8 mouse cellular contexts compared by ENCODE assay signal in genomic region chr3:104682671-104683504, GRCm38 (mm10). TPM values are rescaled to one million over a fixed set of nuclear protein-coding genes. Genes with fewer than 3 reads are reported as not detected.
DNase-seq lines count a peak whose midpoint lies in the region; ATAC-seq and TF ChIP-seq lines count a peak whose summit lies in the region.

No protein-coding gene starts in this region.

- H3K27me3 ChIP-seq in E14TG2a.4 (ENCODE audit: insufficient read depth, low read length) = no peaks in the 10 kb centered on the region
- H3K27me3 ChIP-seq in embryonic facial prominence, embryonic 10.5 days (replicated peaks; ENCODE audit: low read depth, poor library complexity, severe bottlenecking) = no peaks in the 10 kb centered on the region
- no peaks in the 10 kb centered on the region for H3K27me3 ChIP-seq in lung, postnatal 0 days (replicated peaks; ENCODE audit: insufficient read depth, low read length)

- peak; percentile 66 for DNase-seq in adrenal gland, postnatal 10 days
- peak; percentile 71 for DNase-seq in embryonic facial prominence, embryonic 10.5 days (ENCODE audit: low spot score)
- DNase-seq in heart, postnatal 4 days = peak; percentile 76
- peak in 1 of 2 experiments; percentile 61 for DNase-seq in layer of hippocampus, adult 2 months (ENCODE audit: low spot score in 2 of 2)
- DNase-seq in lung, postnatal 0 days (ENCODE audit: low spot score) = peak; percentile 81
- DNase-seq in retina, postnatal 1 day = peak; percentile 86
- DNase-seq in urinary bladder, postnatal 25 days (ENCODE audit: low spot score) = peak; percentile 53

- H3K4me2 ChIP-seq in lung, postnatal 0 days (replicated peaks; ENCODE audit: low read depth, low read length) = no peak overlapping the region

- peak; percentile 64 for ATAC-seq in lung, postnatal 0 days

- H3K4me3 ChIP-seq in E14TG2a.4 (replicated peaks; ENCODE audit: low read length) = no peak overlapping the region
- no peak overlapping the region for H3K4me3 ChIP-seq in embryonic facial prominence, embryonic 10.5 days
- H3K4me3 ChIP-seq in layer of hippocampus, adult 2 months = no peak overlapping the region
- H3K4me3 ChIP-seq in lung, postnatal 0 days (ENCODE audit: low read depth, low read length) = no peak overlapping the region

- WGBS in embryonic facial prominence, embryonic 10.5 days = 59% methylated on average over 11 of the region's 11 CpGs
- 56% methylated on average over 11 of the region's 11 CpGs for WGBS in lung, postnatal 0 days

- no peaks in the 10 kb centered on the region for H3K36me3 ChIP-seq in E14TG2a.4 (ENCODE audit: insufficient read depth, low read length)
- no peaks in the 10 kb centered on the region for H3K36me3 ChIP-seq in embryonic facial prominence, embryonic 10.5 days (replicated peaks)
- H3K36me3 ChIP-seq in lung, postnatal 0 days (ENCODE audit: insufficient read depth, low read length) = no peaks in the 10 kb centered on the region

- no peak for TF ChIP-seq EP300 in lung, postnatal 0 days (IDR thresholded peaks at IDR 0.05)

- H3K27ac ChIP-seq in embryonic facial prominence, embryonic 10.5 days (replicated peaks) = no peak overlapping the region
- no peak overlapping the region for H3K27ac ChIP-seq in layer of hippocampus, adult 2 months
- no peak overlapping the region for H3K27ac ChIP-seq in lung, postnatal 0 days (ENCODE audit: low read length)

- peak; percentile 57 for TF ChIP-seq CTCF in E14TG2a.4 (conservative IDR thresholded peaks at IDR 0.05; ENCODE audit: low read length)
- peak; percentile 91 for TF ChIP-seq CTCF in layer of hippocampus, adult 2 months (conservative IDR thresholded peaks at IDR 0.05)
- TF ChIP-seq CTCF in lung, postnatal 0 days (IDR thresholded peaks at IDR 0.05) = peak; percentile 93

- peaks cover 6% of the 10 kb centered on the region for H3K4me1 ChIP-seq in E14TG2a.4 (replicated peaks; ENCODE audit: low read depth, low read length)
- no peaks in the 10 kb centered on the region for H3K4me1 ChIP-seq in embryonic facial prominence, embryonic 10.5 days
- no peaks in the 10 kb centered on the region for H3K4me1 ChIP-seq in lung, postnatal 0 days (ENCODE audit: insufficient read depth, low read depth, low read length)

- no peak overlapping the region for H3K9ac ChIP-seq in lung, postnatal 0 days (replicated peaks; ENCODE audit: low read depth)

- peaks cover 18% of the 10 kb centered on the region for H3K9me3 ChIP-seq in E14TG2a.4 (ENCODE audit: low read length)
- 0 out of 2 replicates have a peak, but pooled peaks cover 4% of the 10 kb centered on the region for H3K9me3 ChIP-seq in embryonic facial prominence, embryonic 10.5 days
- H3K9me3 ChIP-seq in lung, postnatal 0 days (ENCODE audit: low read length) = no peaks in the 10 kb centered on the region

RNA-seq across cellular contexts. Expression of gene Slc16a1, which starts 44.4 kb away (rescaled TPM):
- total RNA-seq in adrenal gland, postnatal 10 days (2021) = 100 to 1,000 TPM; 104 to 117 TPM
- 45.9 and 49.6 TPM in 2 replicates for polyA plus RNA-seq in embryonic facial prominence, embryonic 10.5 days (2016; fragmentation: Nextera tagmentation; extraction: Ambion mirVana)
- total RNA-seq in heart, postnatal 4 days (2021) = 100 to 1,000 TPM; 178 to 191 TPM
- 10 to 100 TPM; 20.8 to 22.0 TPM for total RNA-seq in layer of hippocampus, adult 2 months (2021)
- 17.2 and 17.5 TPM in 2 replicates for polyA plus RNA-seq in lung, postnatal 0 days (2015; fragmentation: Nextera tagmentation; extraction: Ambion mirVana)

Comparison
In these comparisons a context has a peak if more than half of its experiments do, and no peak if none do; other contexts are left out.
1. RNA of gene Slc16a1, which starts 44.4 kb away (total RNA-seq): 178 to 191 TPM in heart, postnatal 4 days and 104 to 117 TPM in adrenal gland, postnatal 10 days; 20.8 to 22.0 TPM in layer of hippocampus, adult 2 months; every median in the first group is over 4 times any median in the second.
2. Peak in every context shown above with its lines, with median percentiles within 50 percentile points of each other: CTCF ChIP-seq.